Mouse (Mus musculus): ENCODE measurements around the gene Nlrx1. TPM values are rescaled to one million over a fixed set of nuclear protein-coding genes. Genes with fewer than 3 reads are reported as not detected.
"Not testable (repeated sequence)": the region's sequence is repeated elsewhere in the genome, so short reads cannot be mapped to it uniquely, and the experiment has no call there.

Nlrx1 gene
- polyA plus RNA-seq, 1 experiment from 2014 or later: 6.6 TPM

DNA sequence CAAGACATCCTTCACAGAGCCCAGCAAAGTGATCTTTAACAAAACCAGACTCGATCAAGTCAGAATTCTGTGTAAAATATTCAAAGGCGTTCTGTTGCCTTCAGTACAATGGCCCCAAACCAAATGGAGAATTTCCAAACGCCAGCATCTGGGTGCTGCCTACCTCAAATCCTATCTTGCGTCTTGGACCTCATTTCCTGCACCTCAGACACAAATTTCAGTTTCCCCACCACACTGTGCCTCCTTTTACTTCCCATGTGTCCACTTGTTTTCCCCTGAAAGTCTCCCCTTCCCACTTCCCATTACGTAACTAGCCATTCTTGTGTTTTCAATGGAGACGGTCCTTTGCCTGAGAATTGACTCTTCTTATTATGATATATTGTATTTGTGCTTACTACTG, 38.1 kb upstream of the Nlrx1 start:
- 85% methylated on average over 6 of the region's 6 CpGs for WGBS
- no peaks in the 10 kb centered on the region for H3K27me3 ChIP-seq (ENCODE audit: insufficient read depth, low read length)
- H3K4me1 ChIP-seq (ENCODE audit: insufficient read depth, low read length): peaks cover 19% of the 10 kb centered on the region
- H3K9ac ChIP-seq (replicated peaks; ENCODE audit: low read length): no peak overlapping the region
- H3K4me3 ChIP-seq (ENCODE audit: low read length): no peak overlapping the region
- ATAC-seq (ENCODE audit: low FRiP score, low TSS enrichment): no peak
- no peak overlapping the region for H3K27ac ChIP-seq (ENCODE audit: low read length)
- H3K36me3 ChIP-seq (ENCODE audit: insufficient read depth, low read length): peaks cover 16% of the 10 kb centered on the region
- H3K9me3 ChIP-seq (ENCODE audit: low read length): no peaks in the 10 kb centered on the region
- no peak overlapping the region for H3K4me2 ChIP-seq (replicated peaks; ENCODE audit: low read depth, low read length)

DNA sequence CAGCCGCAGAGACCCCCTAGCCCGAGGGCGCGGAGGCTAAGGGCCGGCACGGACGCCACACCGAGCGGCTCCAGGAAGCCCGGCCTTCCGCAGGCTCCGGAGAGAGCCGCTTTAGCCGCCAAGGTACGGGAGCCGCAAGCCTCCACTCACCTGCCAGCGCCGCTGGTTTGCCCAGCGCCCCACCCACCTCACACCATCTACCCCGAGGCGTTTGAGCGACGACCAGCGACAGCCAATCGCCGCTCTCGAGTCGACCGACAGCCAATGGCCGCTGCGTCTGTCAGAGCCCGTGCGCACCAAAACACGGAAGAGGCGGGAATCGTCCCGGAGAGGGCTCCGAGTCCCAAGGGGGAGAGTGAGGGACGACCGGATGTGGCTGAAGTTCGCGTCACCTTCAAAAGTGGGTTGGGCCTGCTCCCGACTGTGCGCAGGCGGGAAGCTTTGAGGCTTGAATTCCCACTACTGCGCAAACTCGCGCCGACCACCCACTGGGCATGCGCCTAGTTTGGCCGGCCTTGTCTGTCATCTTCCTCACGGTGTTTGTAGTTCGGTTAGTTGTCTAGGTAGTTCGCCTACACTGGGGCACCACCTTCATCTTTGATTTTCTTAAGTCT, 37.2 kb upstream of the Nlrx1 start, which contains the start of gene Hinfp:
Gene Hinfp (minus strand): TSS at position 206 of the 614 bp plus-strand sequence.
- no peaks in the 10 kb centered on the region for H3K27me3 ChIP-seq (ENCODE audit: insufficient read depth, low read length)
- H3K27ac ChIP-seq (ENCODE audit: low read length): peak within 1 kb of the TSS; percentile 71
- under 1% methylated on average over 54 of the region's 54 CpGs for WGBS
- H3K4me1 ChIP-seq (ENCODE audit: insufficient read depth, low read length): peaks cover 10% of the 10 kb centered on the region
- peak; percentile 100 for ATAC-seq (ENCODE audit: low FRiP score, low TSS enrichment)
- H3K4me3 ChIP-seq (ENCODE audit: low read length): peak within 1 kb of the TSS; percentile 69
- peaks cover 19% of the 10 kb centered on the region for H3K36me3 ChIP-seq (ENCODE audit: insufficient read depth, low read length)
- H3K9me3 ChIP-seq (ENCODE audit: low read length): no peaks in the 10 kb centered on the region
- H3K9ac ChIP-seq (replicated peaks; ENCODE audit: low read length): peak within 1 kb of the TSS; percentile 77
- peak within 1 kb of the TSS; percentile 68 for H3K4me2 ChIP-seq (replicated peaks; ENCODE audit: low read depth, low read length)

DNA sequence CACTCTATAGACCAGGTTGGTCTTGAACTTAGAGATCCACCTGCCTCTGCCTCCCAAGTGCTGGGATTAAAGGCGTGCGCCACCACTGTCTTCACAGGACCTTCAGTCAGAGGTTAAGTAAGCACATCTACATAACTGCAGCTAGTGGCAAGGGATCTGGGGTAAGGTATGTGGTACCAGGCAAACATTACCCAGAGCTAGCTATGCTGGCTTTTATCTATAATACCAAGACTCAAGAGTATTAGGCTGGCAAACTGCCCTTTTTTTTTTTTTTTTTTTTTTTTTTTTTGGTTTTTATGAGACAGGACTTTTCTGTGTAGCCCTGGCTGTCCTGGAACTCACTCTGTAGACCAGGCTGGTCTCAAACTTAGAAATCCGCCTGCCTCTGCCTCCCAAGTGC, 31.6 kb upstream of the Nlrx1 start:
- WGBS: 90% methylated on average over 3 of the region's 3 CpGs
- not testable (repeated sequence) for H3K9ac ChIP-seq (replicated peaks; ENCODE audit: low read length); ATAC-seq (ENCODE audit: low FRiP score, low TSS enrichment); H3K27ac ChIP-seq (ENCODE audit: low read length); H3K4me1 ChIP-seq (ENCODE audit: insufficient read depth, low read length); H3K4me3 ChIP-seq (ENCODE audit: low read length); H3K27me3 ChIP-seq (ENCODE audit: insufficient read depth, low read length); H3K9me3 ChIP-seq (ENCODE audit: low read length); H3K4me2 ChIP-seq (replicated peaks; ENCODE audit: low read depth, low read length)
- peaks cover 61% of the 10 kb centered on the region for H3K36me3 ChIP-seq (ENCODE audit: insufficient read depth, low read length)

DNA sequence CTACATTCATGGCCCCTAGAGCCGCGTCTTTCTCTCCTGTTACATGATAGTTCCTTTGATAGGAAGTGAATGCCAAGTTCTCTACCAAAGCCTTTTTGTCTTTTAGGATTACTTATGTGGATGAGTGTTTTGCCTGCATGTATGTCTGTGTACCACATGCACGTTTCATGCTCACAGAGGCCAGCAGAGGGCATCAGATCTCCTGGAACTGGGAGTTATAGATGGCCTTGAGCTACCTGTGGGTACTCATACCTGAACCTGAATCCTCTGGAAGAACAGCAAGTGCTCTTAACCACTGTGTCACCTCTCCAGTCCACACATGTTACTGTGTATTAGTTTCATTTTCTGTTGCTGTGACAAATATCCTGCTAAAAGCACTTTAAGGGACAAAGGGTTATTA, 24.1 kb upstream of the Nlrx1 start:
- H3K9ac ChIP-seq (replicated peaks; ENCODE audit: low read length): no peak overlapping the region
- H3K27me3 ChIP-seq (ENCODE audit: insufficient read depth, low read length): peaks cover 5% of the 10 kb centered on the region; the same call in 1 of the 2 replicates
- no peak overlapping the region for H3K27ac ChIP-seq (ENCODE audit: low read length)
- no peak for ATAC-seq (ENCODE audit: low FRiP score, low TSS enrichment)
- H3K4me2 ChIP-seq (replicated peaks; ENCODE audit: low read depth, low read length): no peak overlapping the region
- peaks cover 16% of the 10 kb centered on the region for H3K4me1 ChIP-seq (ENCODE audit: insufficient read depth, low read length)
- H3K36me3 ChIP-seq (ENCODE audit: insufficient read depth, low read length): peaks cover 45% of the 10 kb centered on the region
- H3K9me3 ChIP-seq (ENCODE audit: low read length): no peaks in the 10 kb centered on the region
- WGBS: 74% methylated on average over 3 of the region's 3 CpGs
- H3K4me3 ChIP-seq (ENCODE audit: low read length): no peak overlapping the region

DNA sequence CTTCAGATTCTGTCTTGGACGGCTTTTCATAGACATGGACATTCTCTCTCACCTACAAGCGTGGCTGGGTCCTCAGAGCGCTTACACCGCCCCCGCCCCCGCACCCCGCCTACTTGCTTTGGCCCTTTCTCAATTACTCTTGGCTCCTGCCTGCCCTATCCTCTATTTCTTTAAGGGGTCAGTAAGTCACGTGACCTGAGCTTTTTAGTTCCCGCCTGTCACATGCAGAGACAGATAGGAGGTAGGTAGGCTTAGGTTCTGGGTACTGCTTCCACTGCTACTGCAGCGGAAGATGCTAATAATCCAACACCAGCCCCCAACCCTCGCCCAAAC, 20.5 kb upstream of the Nlrx1 start:
- ATAC-seq (ENCODE audit: low FRiP score, low TSS enrichment): 0 out of 2 replicates have a peak, but pooled peaks have one; percentile 25
- H3K27me3 ChIP-seq (ENCODE audit: insufficient read depth, low read length): peaks cover 16% of the 10 kb centered on the region; the same call in 1 of the 2 replicates
- H3K36me3 ChIP-seq (ENCODE audit: insufficient read depth, low read length): peaks cover 16% of the 10 kb centered on the region
- no peaks in the 10 kb centered on the region for H3K9me3 ChIP-seq (ENCODE audit: low read length)
- H3K4me1 ChIP-seq (ENCODE audit: insufficient read depth, low read length): peaks cover 23% of the 10 kb centered on the region
- 3% methylated on average over 11 of the region's 11 CpGs for WGBS
- H3K27ac ChIP-seq (ENCODE audit: low read length): no peak overlapping the region
- H3K4me2 ChIP-seq (replicated peaks; ENCODE audit: low read depth, low read length): peak overlapping the region; percentile 99; the same call in 1 of the 2 replicates
- H3K9ac ChIP-seq (replicated peaks; ENCODE audit: low read length): no peak overlapping the region
- no peak overlapping the region; the same call in 1 of the 2 replicates for H3K4me3 ChIP-seq (ENCODE audit: low read length)

DNA sequence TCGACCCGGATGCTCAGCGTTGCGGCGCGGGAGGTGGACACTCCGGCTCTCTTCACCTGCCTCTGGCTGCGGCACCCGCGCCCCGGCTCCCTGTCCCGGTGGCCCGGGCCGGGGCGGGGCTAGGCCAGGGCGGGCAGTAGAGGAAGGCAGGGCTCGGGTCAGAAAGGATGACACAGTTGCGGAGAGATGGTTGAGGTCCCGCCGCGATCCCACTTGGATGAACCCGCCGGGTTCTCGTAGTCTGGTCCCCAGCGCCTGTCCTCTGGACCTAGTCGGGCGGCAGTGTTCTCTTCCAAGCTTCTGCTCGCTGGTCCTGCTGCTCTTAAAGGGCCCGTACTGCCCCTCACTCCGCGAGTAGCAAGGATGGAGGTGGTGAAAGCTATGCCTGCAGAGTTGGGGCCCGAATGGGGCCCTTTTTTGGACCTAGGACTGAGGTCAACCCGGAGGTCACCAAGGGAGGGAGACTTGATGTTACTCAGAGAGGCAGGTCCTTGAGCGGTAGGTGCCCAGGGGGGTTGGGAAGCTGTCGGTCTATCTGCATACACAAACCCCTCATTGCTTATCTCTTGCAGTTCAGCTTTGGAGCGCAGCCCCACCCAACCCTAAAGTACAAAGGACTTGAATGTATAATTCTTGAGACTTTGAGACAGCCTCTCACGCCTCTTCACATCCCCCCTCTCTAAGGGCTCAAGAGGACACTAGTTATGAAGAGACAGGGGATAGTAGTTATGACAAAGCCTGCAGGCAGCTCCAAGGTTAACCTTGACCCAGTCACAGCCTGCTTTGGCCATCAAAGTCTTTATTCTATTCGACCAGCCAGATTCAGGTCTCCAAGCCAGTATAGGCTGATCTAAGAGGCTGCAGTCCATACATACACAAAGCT, 19.9 kb upstream of the Nlrx1 start, which contains the start of gene Abcg4:
Gene Abcg4 (minus strand): TSS at position 540 of the 883 bp plus-strand sequence.
- H3K27me3 ChIP-seq (ENCODE audit: insufficient read depth, low read length): peaks cover 16% of the 10 kb centered on the region; the same call in 1 of the 2 replicates
- peaks cover 23% of the 10 kb centered on the region for H3K4me1 ChIP-seq (ENCODE audit: insufficient read depth, low read length)
- H3K9ac ChIP-seq (replicated peaks; ENCODE audit: low read length): peak within 1 kb of the TSS; percentile 68
- 1% methylated on average over 33 of the region's 38 CpGs for WGBS
- peak within 1 kb of the TSS; percentile 66 for H3K4me3 ChIP-seq (ENCODE audit: low read length)
- H3K9me3 ChIP-seq (ENCODE audit: low read length): no peaks in the 10 kb centered on the region
- peak within 1 kb of the TSS; percentile 99 for H3K4me2 ChIP-seq (replicated peaks; ENCODE audit: low read depth, low read length)
- peaks cover 10% of the 10 kb centered on the region for H3K36me3 ChIP-seq (ENCODE audit: insufficient read depth, low read length)
- no peak within 1 kb of the TSS for H3K27ac ChIP-seq (ENCODE audit: low read length)
- ATAC-seq (ENCODE audit: low FRiP score, low TSS enrichment): peak; percentile 60

DNA sequence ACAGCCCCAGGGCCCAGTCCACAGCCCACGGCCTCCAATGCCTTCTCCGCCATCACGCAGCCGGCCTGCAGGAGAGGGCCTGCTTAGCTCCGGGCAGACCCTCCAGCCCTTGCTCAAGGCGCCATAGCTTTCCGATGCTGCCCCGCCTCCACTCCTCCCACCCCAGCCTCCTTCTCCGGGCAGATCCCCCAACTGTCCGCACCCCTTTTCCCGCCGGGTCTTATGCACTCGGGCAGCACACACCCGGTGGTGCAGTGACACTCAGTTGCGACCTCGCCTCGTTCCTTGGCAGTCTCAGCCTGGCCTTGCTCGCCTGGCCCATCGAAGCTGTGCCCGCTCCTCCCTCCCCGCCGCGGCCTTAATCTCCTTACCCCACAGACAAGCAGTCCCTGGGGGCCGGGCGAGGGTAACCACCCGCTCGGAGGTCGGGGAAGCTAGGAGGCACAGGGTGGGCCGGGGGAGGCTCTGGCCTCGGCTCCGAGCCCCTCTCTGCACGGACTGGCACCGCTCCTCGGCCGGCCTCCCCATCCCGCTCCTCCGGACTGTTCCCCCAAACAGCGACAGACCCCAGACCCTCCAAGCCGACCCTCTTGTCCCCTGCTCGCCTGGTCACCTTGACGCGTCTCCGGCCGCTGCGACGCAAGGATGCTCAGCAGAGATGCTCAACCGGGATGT, 19.1 kb upstream of the Nlrx1 start:
- Histone ChIP-seq H3K4me3 (ENCODE audit: low read length) (peak overlapping the region; percentile 66), H3K27ac (ENCODE audit: low read length) (no peak overlapping the region), H3K9me3 (ENCODE audit: low read length) (no peaks in the 10 kb centered on the region), H3K36me3 (ENCODE audit: insufficient read depth, low read length) (peaks cover 4% of the 10 kb centered on the region), H3K4me2 (replicated peaks; ENCODE audit: low read depth, low read length) (peak overlapping the region; percentile 99), H3K4me1 (ENCODE audit: insufficient read depth, low read length) (peaks cover 23% of the 10 kb centered on the region), H3K27me3 (ENCODE audit: insufficient read depth, low read length) (peaks cover 16% of the 10 kb centered on the region; the same call in 1 of the 2 replicates), H3K9ac (replicated peaks; ENCODE audit: low read length) (peak overlapping the region; percentile 68)
- peak; percentile 43 for ATAC-seq (ENCODE audit: low FRiP score, low TSS enrichment)
- 1% methylated on average over 47 of the region's 47 CpGs for WGBS

DNA sequence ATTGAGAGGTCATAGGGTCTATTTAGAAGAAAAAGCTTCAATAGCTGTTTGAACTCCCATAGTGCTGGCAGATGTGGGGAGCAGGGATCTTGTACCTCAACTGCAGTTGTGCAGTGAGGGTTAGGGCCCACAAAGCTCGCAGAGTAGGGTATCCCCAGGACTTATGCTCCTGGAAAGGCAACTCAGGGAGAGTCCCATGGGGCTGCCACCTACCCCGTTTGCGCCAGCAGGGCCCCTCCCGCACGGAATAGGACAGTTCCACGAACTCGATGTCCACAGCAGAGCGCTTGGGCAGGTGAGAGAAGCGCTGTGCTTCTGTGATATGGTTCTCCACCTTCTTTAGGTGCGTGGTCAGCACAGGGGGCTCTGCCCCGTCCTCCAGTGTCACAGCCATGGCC, 18.6 kb upstream of the Nlrx1 start:
- peaks cover 23% of the 10 kb centered on the region for H3K4me1 ChIP-seq (ENCODE audit: insufficient read depth, low read length)

DNA sequence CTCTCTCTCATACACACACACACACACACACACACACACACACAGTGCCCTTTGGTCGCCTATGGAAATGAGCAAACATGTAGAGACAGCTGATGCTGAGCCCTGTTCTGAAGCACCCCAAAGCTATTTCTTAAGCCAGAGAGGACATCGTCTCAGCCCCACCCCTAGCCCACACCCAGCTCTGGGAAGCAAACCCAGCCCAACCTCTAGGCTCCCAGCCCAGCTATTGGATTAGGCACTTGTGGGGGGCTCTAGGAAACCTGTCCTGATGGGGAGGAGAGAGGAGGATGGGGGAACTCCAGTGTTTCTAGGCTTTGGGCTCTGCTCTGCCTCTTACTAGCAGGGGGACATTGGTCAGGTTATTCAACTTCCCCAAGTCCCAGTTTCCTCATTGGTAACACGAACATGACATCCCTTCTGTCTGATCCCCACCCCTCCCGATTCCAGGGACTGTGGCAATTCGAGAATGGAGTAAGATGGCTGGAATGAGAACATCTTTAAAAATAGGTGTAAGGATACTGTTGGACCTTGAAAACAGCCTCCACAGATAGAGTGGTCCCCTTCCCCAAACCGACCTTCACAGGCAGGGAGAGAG, 18.0 kb upstream of the Nlrx1 start:
- Histone ChIP-seq H3K36me3 (ENCODE audit: insufficient read depth, low read length) (no peaks in the 10 kb centered on the region; the same call in none of the 2 replicates), H3K4me1 (ENCODE audit: insufficient read depth, low read length) (peaks cover 23% of the 10 kb centered on the region), H3K27me3 (ENCODE audit: insufficient read depth, low read length) (peaks cover 16% of the 10 kb centered on the region; the same call in 1 of the 2 replicates), H3K9me3 (ENCODE audit: low read length) (no peaks in the 10 kb centered on the region), H3K4me2 (replicated peaks; ENCODE audit: low read depth, low read length) (no peak overlapping the region), H3K4me3 (ENCODE audit: low read length) (no peak overlapping the region), H3K9ac (replicated peaks; ENCODE audit: low read length) (no peak overlapping the region), H3K27ac (ENCODE audit: low read length) (no peak overlapping the region)
- no peak for ATAC-seq (ENCODE audit: low FRiP score, low TSS enrichment)
- 13% methylated on average over 6 of the region's 6 CpGs for WGBS

More for the DNA sequence above, 18.6 kb upstream of the Nlrx1 start:
- 11% methylated on average over 11 of the region's 11 CpGs for WGBS
- Histone ChIP-seq H3K9ac (replicated peaks; ENCODE audit: low read length) (peak overlapping the region; percentile 68), H3K36me3 (ENCODE audit: insufficient read depth, low read length) (no peaks in the 10 kb centered on the region; the same call in none of the 2 replicates), H3K27me3 (ENCODE audit: insufficient read depth, low read length) (peaks cover 16% of the 10 kb centered on the region; the same call in 1 of the 2 replicates), H3K4me2 (replicated peaks; ENCODE audit: low read depth, low read length) (peak overlapping the region; percentile 99), H3K27ac (ENCODE audit: low read length) (no peak overlapping the region), H3K4me3 (ENCODE audit: low read length) (peak overlapping the region; percentile 66), H3K9me3 (ENCODE audit: low read length) (no peaks in the 10 kb centered on the region)
- 0 out of 2 replicates have a peak, but pooled peaks have one; percentile 3 for ATAC-seq (ENCODE audit: low FRiP score, low TSS enrichment)
